Mouse (Mus musculus) kidney, postnatal 4 days (tissue): Measurements from ENCODE around the gene Srsf9.

Source experiments
- DNase-seq, 2 experiments: peaks; one replicate each; pipeline ENCODE4 v3.0.0; 2021; ENCODE audit warnings: mixed read lengths in 2 of 2

The Srsf9 gene

DNA sequence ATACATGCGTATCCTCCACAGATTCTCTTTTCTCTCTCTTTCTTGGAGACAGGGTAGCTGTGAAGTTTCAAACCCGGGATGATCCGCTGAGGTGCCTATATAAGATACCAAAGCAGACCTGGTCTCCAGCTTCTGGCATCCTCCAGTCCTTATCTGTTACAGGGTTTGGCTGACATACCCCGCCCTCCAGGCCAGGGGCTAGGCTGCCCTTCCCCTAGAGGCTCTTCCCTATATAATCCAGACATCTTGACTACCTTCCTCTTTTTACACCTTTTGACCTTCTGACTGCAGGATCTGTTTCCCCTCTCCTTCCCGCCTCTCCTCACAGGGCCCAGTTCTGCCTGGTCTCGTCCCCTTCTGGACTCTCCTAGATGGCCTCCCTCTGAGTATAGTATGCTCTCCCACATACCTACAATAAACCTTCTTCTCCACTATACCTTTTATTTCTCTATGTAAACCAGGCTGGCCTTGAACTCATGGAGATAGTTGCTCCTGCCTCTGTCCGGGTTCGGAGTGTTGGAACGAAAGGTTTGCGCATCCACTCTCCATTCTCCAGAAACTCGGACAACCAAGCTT is 633 bp upstream of the Srsf9 start:
- no peak for DNase-seq

DNA sequence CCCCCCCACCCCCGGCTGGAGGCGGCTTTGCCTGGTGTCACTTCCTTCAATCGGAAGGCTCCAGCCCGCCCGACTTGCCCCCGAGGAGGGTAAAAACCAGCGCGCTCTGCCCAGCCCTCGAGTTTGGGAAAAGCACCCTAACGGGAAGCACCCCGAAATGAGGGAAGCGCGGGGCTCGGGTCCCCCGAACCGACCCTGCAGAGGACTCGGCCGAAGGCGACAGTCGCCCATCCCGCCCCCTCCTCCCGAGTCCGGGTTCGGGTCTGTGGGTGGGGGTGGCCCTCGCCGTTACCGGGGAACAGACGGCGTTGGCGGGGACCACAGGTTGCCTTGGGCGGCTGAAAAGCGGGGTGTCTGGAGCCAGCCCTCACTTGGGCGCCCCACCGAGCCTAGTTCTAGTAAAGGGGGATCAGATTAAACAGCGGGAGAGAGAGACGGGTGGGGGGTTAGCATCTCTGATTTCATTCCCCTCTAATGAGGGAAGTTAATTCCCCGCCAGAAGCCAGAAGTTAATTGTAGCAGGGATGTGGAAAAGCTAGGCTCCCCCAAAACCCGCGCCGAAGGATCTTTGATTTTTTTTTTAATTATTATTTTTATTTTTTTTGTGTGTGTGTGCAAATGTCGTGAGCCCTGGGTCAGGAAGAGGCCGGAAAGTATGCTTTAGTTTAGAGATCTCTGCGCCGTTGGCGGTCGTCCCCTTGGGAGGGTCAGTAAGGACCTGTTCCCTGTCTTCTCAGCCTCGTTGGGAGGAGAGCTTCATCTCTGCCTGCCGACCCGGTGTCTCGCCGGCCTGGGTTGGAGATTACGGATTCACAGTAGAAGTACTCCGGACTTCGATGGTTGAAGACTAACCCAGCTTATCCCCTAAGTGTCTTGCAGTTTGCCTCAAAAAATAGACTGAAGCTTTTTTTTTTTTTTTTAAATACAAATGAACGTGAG is 902 bp downstream of the Srsf9 start:
- peak; percentile 36 to 42 for DNase-seq

DNA sequence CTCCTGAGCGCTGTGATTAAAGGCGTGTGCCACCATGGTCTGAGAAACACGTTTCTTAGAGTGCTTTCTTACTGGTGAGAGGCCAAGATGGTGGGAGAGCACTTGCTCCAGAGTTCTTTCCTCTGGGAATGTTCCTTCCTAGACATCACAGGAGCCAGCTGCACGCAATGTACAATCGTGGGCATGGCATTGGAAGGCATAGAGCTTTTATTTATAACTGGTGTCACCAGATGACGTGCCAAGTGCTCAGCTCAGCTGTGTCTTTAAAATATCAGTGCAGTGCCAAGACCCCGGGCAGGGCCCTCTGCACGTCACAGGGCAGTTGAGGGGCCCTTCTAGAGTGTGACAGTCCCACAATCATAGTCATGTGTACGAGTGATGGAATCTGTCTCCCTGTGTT is 4.0 kb downstream of the Srsf9 start:
- DNase-seq = no peak

DNA sequence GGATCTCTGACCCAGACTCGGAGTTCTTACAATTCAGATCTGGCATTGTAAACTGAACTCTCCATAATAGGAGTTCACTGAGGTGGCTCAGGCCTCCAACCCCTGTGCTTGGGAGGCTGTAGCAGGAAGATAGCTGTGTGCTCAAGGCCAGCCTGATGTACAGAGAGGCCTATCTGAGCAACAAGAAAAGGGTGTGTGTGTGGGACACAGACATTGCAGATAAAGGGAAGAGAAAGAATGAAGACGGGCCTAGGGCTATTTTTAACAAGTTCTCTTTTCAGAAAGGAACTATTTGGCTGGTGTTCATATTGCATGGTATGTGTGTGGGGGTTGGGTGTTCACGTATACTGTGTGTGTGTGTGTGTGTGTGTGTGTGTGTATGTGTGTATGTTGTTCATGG is 6.6 kb downstream of the Srsf9 start:
- DNase-seq = no peak

DNA sequence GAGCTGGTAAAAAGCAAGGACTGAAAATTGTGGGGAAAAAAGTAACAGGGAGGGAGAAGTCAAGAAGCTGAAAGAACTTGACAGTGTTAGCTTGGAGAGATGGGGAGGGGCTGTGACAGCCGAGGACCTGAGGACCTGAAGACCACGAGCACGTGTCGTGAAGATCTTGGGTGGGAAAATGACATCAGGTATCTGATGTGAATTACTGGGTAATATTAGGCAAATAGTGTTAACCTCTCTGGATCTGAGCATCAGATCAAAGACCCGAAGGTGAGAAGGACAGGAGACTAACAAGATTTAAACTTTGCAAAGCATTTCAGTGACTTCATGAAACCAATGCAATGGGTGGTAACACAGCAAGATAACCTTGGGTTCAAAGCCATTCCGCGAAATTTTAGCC is 13.0 kb downstream of the Srsf9 start:
- no peak for DNase-seq

DNA sequence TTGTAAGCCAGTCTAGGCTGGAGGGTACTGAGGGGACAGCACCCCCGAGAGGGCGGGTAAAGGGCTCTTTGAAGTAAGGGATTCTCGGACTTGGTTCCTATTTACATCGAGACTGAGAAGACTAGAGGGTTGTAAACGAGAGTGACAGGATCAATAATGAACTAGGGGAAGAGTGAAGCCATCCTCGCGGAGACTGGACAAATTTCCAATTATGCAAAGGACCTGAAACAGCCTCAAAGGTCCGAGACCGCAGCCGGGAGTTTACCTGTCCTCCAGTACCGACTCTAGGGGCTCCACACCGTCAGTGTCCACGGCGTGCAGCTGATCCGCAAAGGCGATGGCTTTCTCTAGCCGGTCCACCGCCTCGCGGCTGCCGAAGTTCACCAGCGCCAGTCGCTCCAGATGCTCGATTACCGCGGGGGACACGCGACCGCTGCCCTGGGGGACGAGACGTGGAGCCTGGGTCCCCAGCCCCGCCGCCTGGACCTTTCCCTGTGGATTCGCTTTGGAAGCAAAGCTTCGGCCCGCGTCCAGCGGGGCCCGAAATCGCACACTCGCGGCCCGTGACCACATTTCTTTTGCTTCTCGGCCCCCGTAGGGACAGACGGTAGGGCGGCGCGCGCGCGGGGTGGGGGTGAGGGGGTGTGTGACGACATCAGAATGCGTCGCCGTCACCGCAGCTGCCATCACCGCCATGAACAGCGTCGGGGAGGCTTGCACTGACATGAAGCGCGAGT is 13.8 kb downstream of the Srsf9 start, which contains the start of the genes Gatc and Triap1:
Gatc (minus strand) TSS at position 602 of the 737 bp plus-strand sequence.
Triap1 (plus strand) TSS at position 649 of the 737 bp plus-strand sequence.
- peak; percentile 93 to 95 for DNase-seq

DNA sequence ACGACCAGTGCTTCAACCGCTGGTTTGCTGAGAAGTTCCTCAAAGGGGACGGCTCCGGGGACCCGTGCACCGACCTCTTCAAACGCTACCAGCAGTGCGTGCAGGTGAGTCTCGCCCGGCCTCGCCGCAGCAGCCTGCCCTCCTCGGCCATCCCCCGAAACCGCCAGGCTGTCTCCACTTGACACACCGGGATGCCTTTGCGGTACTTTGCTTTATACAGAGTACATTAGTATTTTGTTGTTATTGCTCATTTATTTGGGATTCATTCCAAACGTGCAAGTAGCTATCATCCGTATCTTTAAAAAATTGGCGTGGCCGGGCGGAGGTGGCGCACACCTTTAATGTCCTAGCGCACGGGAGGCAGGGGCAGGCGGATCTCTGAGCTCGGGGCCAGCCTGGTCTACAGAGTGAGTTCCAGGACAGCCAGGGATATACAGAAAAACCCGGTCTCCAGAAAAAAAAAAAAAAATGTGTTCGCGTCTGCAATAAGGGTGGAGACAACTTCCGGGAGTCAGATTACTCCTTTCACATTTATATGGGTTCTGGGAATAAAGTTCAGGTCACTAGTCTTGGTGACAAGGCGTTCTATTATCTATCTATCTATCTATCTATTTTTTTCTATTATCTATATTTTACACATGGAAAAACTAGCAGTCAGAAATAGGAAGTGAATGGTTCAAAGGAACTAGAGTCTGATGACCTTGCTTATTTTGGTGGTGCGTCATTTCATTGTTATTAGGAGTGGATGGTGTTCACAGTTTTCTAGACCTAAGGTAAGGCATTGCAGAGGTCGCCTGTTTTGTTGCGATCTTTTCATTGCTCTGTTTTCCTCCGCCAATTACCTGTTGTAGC is 14.6 kb downstream of the Srsf9 start:
- no peak for DNase-seq

DNA sequence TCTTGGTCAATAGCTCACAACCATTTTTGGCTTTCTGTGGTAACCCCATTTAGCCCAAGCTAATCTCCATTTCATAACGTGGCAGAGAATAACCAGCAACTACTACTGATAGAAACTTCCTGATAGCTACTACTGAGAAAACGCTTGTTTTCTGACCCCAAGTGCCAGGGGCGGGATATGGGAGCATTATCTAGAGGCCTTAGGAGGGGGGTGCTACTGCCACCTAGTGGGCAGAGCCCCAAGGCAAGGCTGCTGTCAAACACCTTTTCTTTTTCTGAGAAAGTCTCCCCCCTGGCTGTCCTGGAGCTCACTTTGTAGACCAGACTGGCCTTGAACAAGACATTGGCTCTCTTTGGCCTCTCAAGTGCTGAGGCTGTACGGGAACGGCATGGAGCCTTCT is 20.6 kb downstream of the Srsf9 start:
- peak; percentile 89 to 92 for DNase-seq

DNA sequence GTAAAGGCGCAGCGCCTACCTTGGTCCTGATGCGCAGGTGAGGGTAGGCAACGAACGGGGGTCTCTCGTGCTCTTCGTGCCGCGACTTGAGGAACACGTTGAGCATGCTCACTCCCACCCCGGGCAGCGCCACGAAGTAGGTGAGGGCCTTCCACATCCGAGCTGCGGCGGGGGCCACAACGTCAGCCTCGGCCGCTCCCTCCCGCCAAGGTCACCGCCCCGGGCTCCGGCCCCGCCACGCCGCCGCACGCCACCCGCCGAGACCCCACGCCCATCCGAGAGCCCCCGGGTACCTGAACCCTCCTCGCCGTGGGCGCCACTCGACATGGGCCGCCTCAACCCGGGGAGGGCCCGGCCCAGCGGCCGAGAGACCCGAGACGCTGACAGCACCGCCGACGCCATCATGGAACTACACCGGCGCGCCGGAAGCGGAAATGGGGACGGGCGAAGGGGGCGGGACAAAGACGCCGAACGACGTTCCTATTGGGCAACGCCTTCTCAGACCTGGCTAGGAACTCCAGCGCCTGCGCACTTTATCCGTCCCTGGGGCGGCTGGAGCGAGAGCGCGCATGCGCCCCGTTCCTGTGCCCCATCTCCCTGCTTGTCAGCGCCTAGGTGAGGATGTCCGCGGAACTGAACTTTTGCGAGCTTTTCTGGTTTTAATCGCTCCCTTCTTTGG is 21.7 kb downstream of the Srsf9 start, which contains the start of gene Cox6a1:
Cox6a1 (minus strand) TSS at position 436 of the 679 bp plus-strand sequence.
- peak; percentile 99 for DNase-seq

DNA sequence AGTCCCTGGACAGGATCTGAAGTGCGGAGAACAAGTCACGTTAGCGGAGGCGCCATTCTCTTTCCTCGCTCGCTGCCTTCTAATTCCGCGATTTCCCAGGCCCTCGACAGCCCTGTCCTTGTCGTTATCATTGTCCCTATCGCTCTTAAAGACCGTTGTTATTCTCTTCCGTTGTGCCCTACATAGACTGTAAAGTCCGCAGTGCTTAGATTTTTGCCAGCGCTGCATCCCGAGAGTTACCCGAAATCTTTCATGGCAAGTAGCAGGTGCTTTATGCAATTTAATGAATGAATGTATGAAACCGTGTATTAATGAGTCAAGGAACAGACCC is 22.2 kb downstream of the Srsf9 start:
- no peak for DNase-seq

DNA sequence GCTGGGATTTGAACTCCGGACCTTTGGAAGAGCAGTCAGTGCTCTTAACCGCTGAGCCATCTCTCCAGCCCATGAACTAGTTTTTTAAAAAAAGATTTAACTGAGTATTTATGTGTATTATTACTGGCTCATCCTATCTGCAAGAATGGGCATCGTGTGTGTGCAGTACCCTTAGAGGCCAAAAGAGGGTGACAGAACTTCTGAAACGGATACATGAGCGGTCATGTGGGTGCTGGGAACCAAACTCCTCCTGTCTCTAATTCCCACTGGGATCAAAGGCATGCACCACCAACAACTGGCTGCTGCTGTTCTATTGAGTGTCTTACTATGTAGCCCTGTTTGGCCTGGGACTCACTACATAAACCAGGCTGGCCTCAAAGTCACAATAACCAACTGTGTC is 24.4 kb downstream of the Srsf9 start:
- DNase-seq = no peak

DNA sequence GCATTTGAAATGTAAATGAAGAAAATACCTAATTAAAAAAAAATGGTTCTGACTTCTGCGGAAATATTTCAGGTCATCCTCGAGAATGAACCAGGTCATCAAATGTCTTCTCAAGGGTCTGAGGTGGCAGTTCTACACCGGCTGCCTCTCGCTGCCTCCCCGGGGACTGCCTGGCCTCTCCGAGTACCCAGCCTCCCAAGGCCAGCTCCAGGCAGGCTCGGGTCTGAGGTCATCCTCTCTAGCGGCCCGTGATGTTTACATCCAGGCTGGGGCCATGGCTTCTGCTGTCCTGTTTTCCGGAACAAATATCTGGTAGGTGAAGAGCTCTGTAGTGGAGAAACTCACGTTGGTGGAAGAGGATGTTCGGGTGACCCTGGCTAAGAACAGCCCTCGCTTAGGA is 28.1 kb downstream of the Srsf9 start:
- DNase-seq = no peak

DNA sequence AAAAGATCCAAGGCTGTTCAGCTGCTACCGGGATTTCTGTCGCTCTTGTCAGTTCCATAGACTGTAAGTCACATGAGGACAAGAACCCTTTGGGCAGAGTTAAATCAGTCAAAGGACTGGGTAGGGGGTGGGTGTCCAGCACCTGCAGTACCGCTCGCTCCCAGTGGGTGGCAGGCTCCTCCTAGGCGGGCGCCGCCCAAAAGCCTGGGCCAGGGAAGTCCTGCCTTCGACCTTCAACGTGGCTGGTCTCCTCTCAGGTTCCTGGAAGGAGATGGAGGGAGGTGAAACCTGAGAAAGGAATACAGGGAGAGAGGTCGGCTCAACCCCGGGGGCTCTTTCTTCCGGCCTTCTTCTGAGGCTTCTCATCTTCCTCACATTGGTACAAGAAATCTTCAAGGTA is 31.9 kb downstream of the Srsf9 start:
- peak; percentile 93 to 96 for DNase-seq

DNA sequence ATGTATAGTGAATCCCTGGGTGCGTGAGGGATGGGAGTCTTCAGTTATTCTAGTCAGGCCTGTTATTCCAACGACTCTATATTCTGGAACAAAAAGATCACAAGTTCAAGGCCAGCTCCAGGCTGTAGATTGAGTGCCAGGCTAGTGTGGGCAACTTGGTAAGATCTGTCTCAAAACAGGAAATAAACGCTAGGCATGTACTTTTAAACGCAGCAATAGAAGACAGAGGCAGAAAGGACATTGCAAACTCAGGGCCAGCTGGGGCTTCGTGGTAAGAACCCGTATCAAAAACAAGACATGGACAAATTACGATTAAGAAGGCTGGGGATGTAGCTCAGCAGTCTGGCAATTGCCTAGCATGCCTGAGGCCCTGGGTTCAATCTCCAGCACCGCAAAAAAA is 32.5 kb downstream of the Srsf9 start:
- no peak for DNase-seq

DNA sequence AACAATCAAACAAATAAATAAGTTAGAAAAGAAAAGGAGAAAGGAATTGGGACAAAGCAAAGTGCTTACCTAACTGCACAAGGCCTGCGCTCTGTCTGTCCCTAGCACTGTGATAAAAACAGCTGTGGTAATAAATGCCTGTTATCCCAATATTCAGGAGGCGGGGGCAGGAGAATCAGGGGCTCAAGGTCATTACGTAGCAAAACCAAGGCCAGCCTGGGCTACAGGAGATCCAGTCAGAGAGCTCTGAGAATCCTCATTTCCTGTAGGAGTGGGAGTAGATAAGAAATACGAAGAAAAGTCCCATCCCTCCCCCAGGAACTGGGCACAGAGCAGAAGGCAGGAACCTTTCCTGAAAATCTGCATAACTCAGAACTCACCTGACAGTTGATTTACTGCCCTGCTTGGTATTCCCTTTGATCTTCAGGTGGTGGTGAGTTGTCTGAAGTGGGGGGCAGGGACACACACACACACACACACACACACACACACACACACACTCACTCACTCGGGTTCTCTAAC is 32.9 kb downstream of the Srsf9 start:
- no peak for DNase-seq

DNA sequence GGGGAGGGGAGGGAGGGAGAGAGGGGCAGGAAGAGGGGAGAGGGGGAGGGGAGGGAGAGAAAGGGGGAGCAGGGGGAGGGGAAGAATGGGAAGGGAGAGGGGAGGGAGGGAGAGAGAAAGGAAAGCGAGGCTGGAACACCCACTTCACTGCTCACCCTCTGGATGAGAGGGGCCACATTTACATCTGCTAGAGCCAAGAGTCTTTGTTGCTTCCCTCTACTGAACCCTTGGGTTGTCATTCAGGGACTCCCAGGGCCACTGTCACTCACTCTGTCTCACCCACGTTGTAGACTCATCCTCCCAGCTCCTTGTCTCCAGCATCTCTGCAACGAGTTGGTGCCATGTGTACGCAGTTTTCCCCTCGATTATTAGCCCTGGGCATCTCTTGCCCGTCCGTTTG is 35.2 kb downstream of the Srsf9 start:
- no peak for DNase-seq

DNA sequence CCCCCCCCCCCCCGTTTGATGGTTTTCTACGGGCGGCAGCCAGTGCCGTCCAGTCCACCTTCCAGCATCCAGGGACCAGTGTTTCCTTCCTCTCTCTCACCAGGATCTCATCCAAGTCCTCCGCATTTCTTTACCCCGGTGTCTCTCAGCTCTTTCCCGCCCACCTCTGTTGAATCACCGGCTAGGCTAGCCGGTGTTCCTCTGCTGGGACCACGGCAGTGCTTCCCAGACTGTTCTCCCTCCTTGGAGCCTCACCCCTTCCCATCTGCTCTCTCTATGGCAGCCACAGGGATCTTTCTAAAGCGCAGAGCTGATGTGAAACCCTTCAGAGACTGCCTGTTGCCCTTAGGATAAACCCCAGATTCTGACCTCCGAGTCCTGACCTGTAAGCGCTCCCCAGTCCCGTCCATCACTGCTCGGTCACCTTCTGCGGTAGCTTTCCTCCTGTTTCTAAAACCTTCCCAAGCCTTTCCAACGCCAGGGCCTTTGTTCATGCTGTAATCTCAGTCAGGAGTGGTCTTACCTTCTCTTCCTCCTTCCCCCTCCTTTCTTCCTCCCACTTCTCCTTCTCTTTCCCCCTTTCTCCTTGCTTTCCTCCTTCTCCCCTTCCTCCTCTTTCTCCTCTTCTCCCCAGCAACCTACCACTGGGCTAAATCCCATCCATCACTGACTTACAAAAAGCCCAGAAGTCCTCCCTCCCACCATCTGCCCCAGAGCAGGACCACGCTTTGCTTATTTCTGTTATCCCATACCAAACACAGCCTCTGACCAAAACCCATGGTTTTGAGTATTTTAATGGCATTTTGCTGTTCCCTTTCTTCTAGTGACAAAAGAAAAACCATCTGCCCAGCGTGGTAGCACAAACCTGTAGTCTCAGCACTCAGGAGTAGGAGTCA is 36.1 kb downstream of the Srsf9 start:
- DNase-seq = no peak

DNA sequence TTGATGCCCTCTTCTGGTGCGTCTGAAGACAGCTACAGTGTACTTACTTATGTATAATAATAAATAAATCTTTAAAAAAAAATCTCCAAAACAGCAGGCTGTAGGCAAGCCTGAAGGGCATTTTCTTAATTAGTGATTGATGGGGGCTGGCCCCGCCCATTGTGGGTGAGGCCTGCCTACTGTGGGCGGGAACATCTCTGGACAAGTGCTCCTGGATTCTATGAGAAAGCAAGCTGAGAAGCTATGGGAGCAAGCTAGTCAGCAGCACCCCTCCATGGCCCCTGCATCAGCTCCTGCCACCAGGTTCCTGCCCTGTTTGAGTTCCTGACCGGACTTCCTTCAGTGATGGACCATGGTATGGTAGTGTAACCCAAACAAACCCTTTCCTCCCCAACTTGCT is 37.8 kb downstream of the Srsf9 start:
- DNase-seq = no peak

DNA sequence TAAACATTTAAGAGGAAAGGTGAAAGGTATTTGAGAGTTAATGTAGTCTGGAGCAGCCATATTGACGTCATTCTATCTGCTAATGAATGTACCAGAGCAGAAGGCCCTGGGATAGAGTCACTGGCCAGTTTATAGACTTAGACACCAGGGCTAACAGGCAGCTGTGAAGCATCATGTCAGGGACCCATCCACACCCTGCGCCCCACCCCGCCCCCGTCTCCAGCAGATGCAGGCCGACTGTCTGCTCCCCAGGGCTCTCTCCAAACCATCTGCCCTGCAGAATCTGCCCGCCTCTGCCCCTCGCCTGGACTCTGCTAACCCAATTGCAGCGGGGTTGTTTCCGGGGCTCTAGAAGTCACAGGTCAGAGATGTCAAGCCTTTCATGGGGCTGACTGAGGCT is 44.8 kb downstream of the Srsf9 start:
- DNase-seq = peak; percentile 30 to 53

DNA sequence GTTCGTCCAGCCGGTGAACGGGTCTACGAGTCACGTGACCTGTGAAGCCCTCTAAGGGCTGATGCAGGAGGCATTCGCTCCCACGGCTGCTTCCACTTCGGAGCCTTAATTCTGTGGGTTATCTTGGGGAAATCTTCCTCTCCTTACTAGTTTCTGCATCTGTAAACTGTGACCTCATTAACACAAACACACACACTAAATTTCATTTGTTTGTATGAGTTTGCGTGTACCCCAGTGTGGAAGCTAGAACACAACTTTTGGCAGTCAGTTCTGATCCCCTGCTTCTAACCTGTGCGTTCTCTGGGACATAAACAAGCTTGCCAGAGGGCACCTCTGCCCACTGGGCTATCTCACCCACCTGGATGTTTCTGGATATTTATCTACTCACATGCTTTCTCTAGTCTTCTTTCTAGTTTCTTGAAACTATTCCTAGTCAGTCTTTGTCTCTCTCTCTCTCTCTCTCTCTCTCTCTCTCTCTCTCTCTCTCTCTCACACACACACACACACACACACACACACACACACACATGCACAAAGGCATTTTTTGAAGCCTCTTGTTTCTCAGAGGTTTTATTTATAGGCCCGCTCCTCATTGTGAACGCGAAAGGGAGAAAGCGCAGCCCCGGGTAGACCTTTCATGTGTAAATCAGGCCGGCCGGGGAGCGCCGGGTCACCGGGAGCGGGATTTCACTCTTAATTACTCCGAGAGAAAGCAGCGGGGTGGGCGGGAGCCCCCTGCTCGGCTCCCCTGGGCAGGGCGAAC is 46.6 kb downstream of the Srsf9 start:
- DNase-seq = peak; percentile 58 to 67
